Mouse (Mus musculus): Measurements from ENCODE around the gene Thumpd1.

DNA sequence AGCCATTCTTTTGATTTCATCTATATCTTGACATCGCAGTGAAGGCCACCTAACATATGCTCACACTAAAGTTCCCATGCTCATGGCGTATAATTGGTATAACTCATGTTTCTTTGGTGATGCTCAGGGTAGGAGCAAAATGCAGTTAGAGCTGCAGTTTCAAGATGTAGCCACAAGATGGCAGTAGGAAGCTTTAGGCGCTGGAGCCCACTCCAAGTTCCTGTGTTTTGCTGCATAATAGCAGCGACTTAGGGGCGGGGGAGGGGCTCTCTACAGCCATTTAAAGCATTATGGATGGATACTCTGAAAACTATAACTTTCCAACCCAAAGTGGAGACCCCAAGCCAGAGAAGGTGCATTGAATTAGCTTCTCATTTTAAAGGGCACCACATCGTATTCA, 47.1 kb downstream of the Thumpd1 start:
- TF ChIP-seq HCFC1 (IDR thresholded peaks at IDR 0.05; ENCODE audit: borderline replicate concordance, insufficient read depth, low read length) (no peak), ZC3H11A (IDR thresholded peaks at IDR 0.05; ENCODE audit: borderline replicate concordance, low read depth, low read length) (peak; percentile 53; the same call in 1 of the 2 replicates), CHD2 (IDR thresholded peaks at IDR 0.05; ENCODE audit: low read depth, low read length) (no peak)
